Mouse (Mus musculus): ENCODE data around the gene Fam189a2. TPM values are rescaled to one million over a fixed set of nuclear protein-coding genes. Genes with fewer than 3 reads are reported as not detected.

The Fam189a2 gene
- polyA plus RNA-seq, 1 experiment: 7.7 TPM

DNA sequence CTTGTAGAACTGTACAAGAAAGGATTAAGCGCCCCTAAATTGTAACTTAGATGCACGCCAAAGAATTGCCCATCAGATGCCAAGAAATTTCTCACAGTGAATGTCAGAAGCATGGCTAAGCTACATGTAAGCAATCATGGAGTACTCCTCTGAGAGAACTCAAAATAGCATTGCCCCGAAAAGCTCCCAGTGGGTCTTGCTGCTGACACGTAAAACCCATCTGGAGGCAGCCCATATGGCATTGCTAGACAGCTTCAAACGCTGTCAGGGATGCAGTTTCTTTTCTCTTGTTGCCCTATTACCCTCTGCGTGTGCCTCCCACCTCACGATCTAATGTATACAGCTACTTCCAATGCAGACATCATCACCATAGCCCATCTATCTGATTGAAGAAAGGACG lies 28.0 kb upstream of the Fam189a2 start:
- TF ChIP-seq POLR2A (IDR thresholded peaks at IDR 0.05; ENCODE audit: low read depth, low read length) (no peak), CTCF (conservative IDR thresholded peaks at IDR 0.05; ENCODE audit: insufficient read depth, insufficient read length, low read depth, low read length) (no peak)
- WGBS: 67% methylated on average over 8 of the region's 8 CpGs
- Histone ChIP-seq H3K27me3 (replicated peaks; ENCODE audit: control insufficient read depth, insufficient read depth, low read length) (no peaks in the 10 kb centered on the region), H3K4me1 (ENCODE audit: control insufficient read depth, insufficient read depth, low read length) (no peaks in the 10 kb centered on the region), H3K36me3 (ENCODE audit: control insufficient read depth, insufficient read depth, low read length) (no peaks in the 10 kb centered on the region), H3K27ac (ENCODE audit: insufficient read depth, low read depth, low read length) (no peak overlapping the region), H3K4me3 (ENCODE audit: insufficient read depth, low read depth, low read length) (no peak overlapping the region)
- no peak for DNase-seq

DNA sequence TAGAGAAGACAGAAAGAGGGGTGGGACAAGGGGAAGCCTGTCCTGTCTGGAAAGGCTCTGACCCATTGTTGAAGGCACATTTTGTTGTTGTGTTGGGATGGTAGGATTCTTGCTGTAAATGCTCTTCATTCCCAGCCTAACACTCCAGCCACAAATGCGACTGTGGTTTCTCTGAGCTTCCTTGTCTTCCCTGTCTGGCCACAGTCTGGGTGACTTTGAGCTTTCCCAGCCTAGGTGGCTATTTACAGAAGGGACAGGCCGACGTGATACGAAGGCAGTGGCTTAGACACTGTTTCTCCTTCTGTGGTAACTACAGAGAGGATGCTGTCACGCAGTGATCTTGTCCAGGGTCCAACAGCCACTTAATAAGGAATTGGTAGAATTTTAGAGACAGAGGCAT lies 27.2 kb upstream of the Fam189a2 start:
- WGBS: 86% methylated on average over 5 of the region's 5 CpGs
- no peak overlapping the region for H3K27ac ChIP-seq (ENCODE audit: insufficient read depth, low read depth, low read length)
- H3K4me3 ChIP-seq (ENCODE audit: insufficient read depth, low read depth, low read length): no peak overlapping the region
- no peaks in the 10 kb centered on the region for H3K27me3 ChIP-seq (replicated peaks; ENCODE audit: control insufficient read depth, insufficient read depth, low read length)
- no peak for DNase-seq
- TF ChIP-seq POLR2A (IDR thresholded peaks at IDR 0.05; ENCODE audit: low read depth, low read length) (no peak), CTCF (conservative IDR thresholded peaks at IDR 0.05; ENCODE audit: insufficient read depth, insufficient read length, low read depth, low read length) (no peak)
- no peaks in the 10 kb centered on the region for H3K36me3 ChIP-seq (ENCODE audit: control insufficient read depth, insufficient read depth, low read length)
- no peaks in the 10 kb centered on the region for H3K4me1 ChIP-seq (ENCODE audit: control insufficient read depth, insufficient read depth, low read length)

DNA sequence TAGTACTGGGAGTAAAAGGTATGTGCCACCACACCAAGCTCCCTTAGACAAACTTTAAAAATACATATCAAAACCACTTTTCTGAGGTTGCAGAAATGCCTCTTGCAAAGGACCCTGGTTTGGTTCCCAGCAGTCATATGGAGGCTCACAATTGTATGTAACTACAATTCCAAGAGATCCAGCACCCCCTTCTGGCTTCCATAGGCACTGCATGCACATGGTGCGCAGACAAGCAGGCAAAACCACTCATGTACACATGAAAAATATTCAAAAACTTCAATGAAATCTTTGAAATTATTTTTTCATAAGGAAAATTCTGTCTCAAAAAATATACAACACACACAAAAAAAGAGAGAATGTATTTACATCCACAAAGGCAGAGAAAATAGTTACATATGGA lies 26.1 kb upstream of the Fam189a2 start:
- Histone ChIP-seq H3K36me3 (ENCODE audit: control insufficient read depth, insufficient read depth, low read length) (no peaks in the 10 kb centered on the region), H3K27me3 (replicated peaks; ENCODE audit: control insufficient read depth, insufficient read depth, low read length) (no peaks in the 10 kb centered on the region), H3K4me1 (ENCODE audit: control insufficient read depth, insufficient read depth, low read length) (no peaks in the 10 kb centered on the region), H3K4me3 (ENCODE audit: insufficient read depth, low read depth, low read length) (no peak overlapping the region), H3K27ac (ENCODE audit: insufficient read depth, low read depth, low read length) (no peak overlapping the region)
- no peak for DNase-seq
- no peak for TF ChIP-seq CTCF (conservative IDR thresholded peaks at IDR 0.05; ENCODE audit: insufficient read depth, insufficient read length, low read depth, low read length)
- TF ChIP-seq POLR2A (IDR thresholded peaks at IDR 0.05; ENCODE audit: low read depth, low read length): no peak
- 100% methylated on average over 1 of the region's 1 CpGs for WGBS

DNA sequence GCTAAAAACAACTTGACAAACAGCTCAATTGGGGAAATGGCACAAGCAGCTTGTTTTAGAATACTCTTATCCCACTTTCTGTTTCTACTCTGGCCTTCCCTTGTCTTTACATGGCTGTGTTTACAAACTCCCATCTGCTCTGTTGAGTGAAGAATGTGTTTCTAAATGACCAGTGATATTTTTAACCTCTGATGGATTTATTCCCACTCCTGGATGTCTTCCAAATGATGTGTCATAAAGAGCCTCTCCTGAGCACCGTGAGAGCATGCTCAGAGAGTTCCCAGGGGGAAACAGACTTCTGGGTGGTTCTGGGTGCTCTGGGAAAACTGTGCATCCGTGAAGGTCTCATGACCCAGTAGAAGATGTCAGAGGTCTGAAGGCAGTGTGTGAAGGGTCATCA lies 24.1 kb upstream of the Fam189a2 start:
- no peak overlapping the region for H3K4me3 ChIP-seq (ENCODE audit: insufficient read depth, low read depth, low read length)
- H3K27ac ChIP-seq (ENCODE audit: insufficient read depth, low read depth, low read length): no peak overlapping the region
- DNase-seq: peak; percentile 45
- no peaks in the 10 kb centered on the region for H3K36me3 ChIP-seq (ENCODE audit: control insufficient read depth, insufficient read depth, low read length)
- no peaks in the 10 kb centered on the region for H3K27me3 ChIP-seq (replicated peaks; ENCODE audit: control insufficient read depth, insufficient read depth, low read length)
- WGBS: 28% methylated on average over 2 of the region's 2 CpGs
- no peaks in the 10 kb centered on the region for H3K4me1 ChIP-seq (ENCODE audit: control insufficient read depth, insufficient read depth, low read length)
- TF ChIP-seq POLR2A (IDR thresholded peaks at IDR 0.05; ENCODE audit: low read depth, low read length) (no peak), CTCF (conservative IDR thresholded peaks at IDR 0.05; ENCODE audit: insufficient read depth, insufficient read length, low read depth, low read length) (no peak)

DNA sequence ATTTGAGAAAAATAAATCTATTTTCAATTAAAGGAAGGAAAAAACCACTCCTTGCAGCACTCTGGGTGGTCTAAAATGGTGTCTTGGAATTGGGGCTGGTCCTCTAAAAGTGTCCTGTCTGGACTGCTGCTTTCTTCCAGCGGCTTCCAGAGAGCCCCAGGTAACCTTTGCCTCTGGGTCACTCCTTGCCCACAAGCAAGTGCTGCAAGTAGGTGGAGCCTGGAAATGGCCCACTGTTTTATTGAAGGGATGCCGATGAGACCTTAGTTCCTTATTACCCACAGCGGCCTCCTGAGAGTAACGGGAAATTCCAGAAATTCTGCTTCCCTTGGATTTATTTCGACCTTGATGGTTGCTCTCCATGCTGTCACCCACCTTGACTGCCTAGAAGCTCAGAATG lies 23.4 kb upstream of the Fam189a2 start:
- DNase-seq: peak; percentile 43
- TF ChIP-seq CTCF (conservative IDR thresholded peaks at IDR 0.05; ENCODE audit: insufficient read depth, insufficient read length, low read depth, low read length): no peak
- no peak for TF ChIP-seq POLR2A (IDR thresholded peaks at IDR 0.05; ENCODE audit: low read depth, low read length)
- Histone ChIP-seq H3K27ac (ENCODE audit: insufficient read depth, low read depth, low read length) (no peak overlapping the region), H3K36me3 (ENCODE audit: control insufficient read depth, insufficient read depth, low read length) (no peaks in the 10 kb centered on the region), H3K4me1 (ENCODE audit: control insufficient read depth, insufficient read depth, low read length) (no peaks in the 10 kb centered on the region), H3K4me3 (ENCODE audit: insufficient read depth, low read depth, low read length) (no peak overlapping the region), H3K27me3 (replicated peaks; ENCODE audit: control insufficient read depth, insufficient read depth, low read length) (no peaks in the 10 kb centered on the region)
- WGBS: 20% methylated on average over 5 of the region's 5 CpGs

DNA sequence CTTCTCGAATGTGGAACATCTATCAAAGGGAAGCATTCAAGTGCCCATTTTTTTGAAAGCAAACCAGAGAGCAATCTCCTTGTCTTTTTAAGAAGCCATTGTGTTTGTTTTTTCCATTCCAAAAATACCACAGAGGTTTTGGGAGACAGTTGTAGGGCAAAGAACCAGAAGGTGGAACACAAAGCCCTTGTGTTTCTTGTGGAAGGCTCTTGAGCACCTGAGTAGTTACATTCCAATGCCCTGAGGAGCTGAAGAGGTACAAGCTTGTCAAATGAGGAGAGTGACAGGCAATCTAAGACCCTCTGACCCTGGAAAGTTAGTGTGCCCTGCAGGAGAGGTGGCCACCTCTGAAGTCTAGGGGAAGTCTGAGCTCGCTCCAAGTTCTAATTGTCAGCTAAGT lies 19.7 kb upstream of the Fam189a2 start:
- no peaks in the 10 kb centered on the region for H3K27me3 ChIP-seq (replicated peaks; ENCODE audit: control insufficient read depth, insufficient read depth, low read length)
- H3K4me1 ChIP-seq (ENCODE audit: control insufficient read depth, insufficient read depth, low read length): no peaks in the 10 kb centered on the region
- H3K27ac ChIP-seq (ENCODE audit: insufficient read depth, low read depth, low read length): no peak overlapping the region
- no peak overlapping the region for H3K4me3 ChIP-seq (ENCODE audit: insufficient read depth, low read depth, low read length)
- no peak for DNase-seq
- H3K36me3 ChIP-seq (ENCODE audit: control insufficient read depth, insufficient read depth, low read length): no peaks in the 10 kb centered on the region
- 85% methylated on average over 2 of the region's 2 CpGs for WGBS
- TF ChIP-seq CTCF (conservative IDR thresholded peaks at IDR 0.05; ENCODE audit: insufficient read depth, insufficient read length, low read depth, low read length): no peak
- TF ChIP-seq POLR2A (IDR thresholded peaks at IDR 0.05; ENCODE audit: low read depth, low read length): no peak

DNA sequence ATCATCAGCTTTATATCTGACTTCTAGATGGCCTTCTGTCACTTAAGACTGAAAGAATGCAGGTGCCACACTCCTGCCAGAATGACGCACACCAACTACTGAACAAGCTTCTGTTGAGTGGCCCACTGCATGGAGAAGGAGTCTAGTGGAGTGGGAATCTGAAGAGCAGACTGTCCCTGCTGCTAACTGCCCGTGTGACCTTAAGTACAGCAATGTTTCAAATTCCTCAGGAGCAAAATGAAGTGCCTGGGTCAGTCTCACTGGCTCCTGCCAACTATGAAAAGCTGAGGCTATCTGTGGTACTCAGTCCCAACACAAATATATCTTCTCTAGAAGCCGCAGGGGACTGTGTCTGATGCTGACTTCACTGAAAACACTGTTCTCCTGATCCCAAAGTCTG lies 18.5 kb upstream of the Fam189a2 start:
- no peak for DNase-seq
- TF ChIP-seq CTCF (conservative IDR thresholded peaks at IDR 0.05; ENCODE audit: insufficient read depth, insufficient read length, low read depth, low read length): no peak
- TF ChIP-seq POLR2A (IDR thresholded peaks at IDR 0.05; ENCODE audit: low read depth, low read length): no peak
- WGBS: 76% methylated on average over 3 of the region's 3 CpGs

More for the DNA sequence above, 18.5 kb upstream of the Fam189a2 start:
- Histone ChIP-seq H3K4me3 (ENCODE audit: insufficient read depth, low read depth, low read length) (no peak overlapping the region), H3K4me1 (ENCODE audit: control insufficient read depth, insufficient read depth, low read length) (no peaks in the 10 kb centered on the region), H3K36me3 (ENCODE audit: control insufficient read depth, insufficient read depth, low read length) (no peaks in the 10 kb centered on the region), H3K27ac (ENCODE audit: insufficient read depth, low read depth, low read length) (no peak overlapping the region), H3K27me3 (replicated peaks; ENCODE audit: control insufficient read depth, insufficient read depth, low read length) (no peaks in the 10 kb centered on the region)

All from kidney, adult 2 months (tissue).